Mouse (Mus musculus): ENCODE measurements at regions not wholly inside any gene's neighbourhood (a gene's known extent, or its start where the extent isn't known, plus 50 kb on each side); places are given as distances from the start of the nearest gene placed in this dataset.
A peak's percentile ranks its signal among the peaks of the same experiment; 100 is the strongest.

GRCm38 (mm10) chr13:111968197-111968596 is 159.4 kb upstream of the Map3k1 start:
- no peak for TF ChIP-seq POLR2A (IDR thresholded peaks at IDR 0.05; ENCODE audit: borderline replicate concordance, insufficient read depth, low read length)
- no peak for TF ChIP-seq CTCF (IDR thresholded peaks at IDR 0.05; ENCODE audit: borderline replicate concordance, insufficient read depth, low read depth, low read length)
- Histone ChIP-seq H3K4me1 (ENCODE audit: control insufficient read depth, insufficient read depth, low read length) (no peaks in the 10 kb centered on the region), H3K27ac (ENCODE audit: insufficient read depth, low read length) (no peak overlapping the region), H3K27me3 (ENCODE audit: control insufficient read depth, insufficient read depth, low read length) (no peaks in the 10 kb centered on the region; the same call in 1 of the 2 replicates), H3K4me3 (replicated peaks; ENCODE audit: insufficient read depth, low read depth, low read length) (no peak overlapping the region)
- 92% methylated on average over 7 of the region's 7 CpGs for WGBS
- no peak for DNase-seq

GRCm38 (mm10) chr13:111974282-111974681 is 165.5 kb upstream of the Map3k1 start:
- no peak for DNase-seq
- H3K4me1 ChIP-seq (ENCODE audit: control insufficient read depth, insufficient read depth, low read length), result peaks cover 10% of the 10 kb centered on the region
- no peak overlapping the region for H3K4me3 ChIP-seq (replicated peaks; ENCODE audit: insufficient read depth, low read depth, low read length)
- no peaks in the 10 kb centered on the region for H3K27me3 ChIP-seq (ENCODE audit: control insufficient read depth, insufficient read depth, low read length)
- no peak overlapping the region for H3K27ac ChIP-seq (ENCODE audit: insufficient read depth, low read length)
- WGBS, result 92% methylated on average over 4 of the region's 4 CpGs
- no peak for TF ChIP-seq POLR2A (IDR thresholded peaks at IDR 0.05; ENCODE audit: borderline replicate concordance, insufficient read depth, low read length)
- TF ChIP-seq CTCF (IDR thresholded peaks at IDR 0.05; ENCODE audit: borderline replicate concordance, insufficient read depth, low read depth, low read length), result no peak

- 94% methylated on average over 3 of the region's 3 CpGs for WGBS
- DNase-seq, result no peak
- Histone ChIP-seq H3K4me1 (ENCODE audit: control insufficient read depth, insufficient read depth, low read length) (peaks cover 10% of the 10 kb centered on the region), H3K27ac (ENCODE audit: insufficient read depth, low read length) (no peak overlapping the region), H3K27me3 (ENCODE audit: control insufficient read depth, insufficient read depth, low read length) (no peaks in the 10 kb centered on the region), H3K4me3 (replicated peaks; ENCODE audit: insufficient read depth, low read depth, low read length) (no peak overlapping the region)
- TF ChIP-seq CTCF (IDR thresholded peaks at IDR 0.05; ENCODE audit: borderline replicate concordance, insufficient read depth, low read depth, low read length), result no peak
- TF ChIP-seq POLR2A (IDR thresholded peaks at IDR 0.05; ENCODE audit: borderline replicate concordance, insufficient read depth, low read length), result no peak
Measured at GRCm38 (mm10) chr13:111975549-111975948, 166.8 kb upstream of the Map3k1 start.

GRCm38 (mm10) chr13:111977769-111978674 is 169.2 kb upstream of the Map3k1 start:
- no peak overlapping the region for H3K27ac ChIP-seq (ENCODE audit: insufficient read depth, low read length)

DNA sequence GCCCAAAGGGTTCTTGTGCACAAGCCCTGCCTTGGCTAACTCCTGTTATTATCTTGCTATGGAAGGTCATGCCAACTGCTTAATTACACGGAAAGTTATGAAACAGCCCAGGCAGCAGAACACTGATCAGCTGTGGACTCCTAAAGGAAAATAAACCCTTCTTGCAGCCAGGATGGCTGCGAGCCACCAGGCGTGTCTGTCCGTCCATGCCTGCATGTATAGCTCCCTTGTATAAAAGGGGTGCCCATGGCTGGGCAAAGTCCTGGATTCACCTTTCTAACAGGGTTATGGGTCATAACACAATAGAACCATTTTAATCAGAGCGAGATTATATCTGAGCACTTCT is 169.9 kb upstream of the Map3k1 start:
- H3K4me1 ChIP-seq (ENCODE audit: control insufficient read depth, insufficient read depth, low read length), result peaks cover 10% of the 10 kb centered on the region
- no peak overlapping the region for H3K4me3 ChIP-seq (replicated peaks; ENCODE audit: insufficient read depth, low read depth, low read length)
- WGBS, result 64% methylated on average over 5 of the region's 5 CpGs
- TF ChIP-seq POLR2A (IDR thresholded peaks at IDR 0.05; ENCODE audit: borderline replicate concordance, insufficient read depth, low read length) (no peak), CTCF (IDR thresholded peaks at IDR 0.05; ENCODE audit: borderline replicate concordance, insufficient read depth, low read depth, low read length) (no peak)
- H3K27me3 ChIP-seq (ENCODE audit: control insufficient read depth, insufficient read depth, low read length), result no peaks in the 10 kb centered on the region
- no peak overlapping the region for H3K27ac ChIP-seq (ENCODE audit: insufficient read depth, low read length)
- peak in 1 of 2 experiments; percentile 31 for DNase-seq

More at GRCm38 (mm10) chr13:111977769-111978674, 169.2 kb upstream of the Map3k1 start:
- Histone ChIP-seq H3K4me3 (replicated peaks; ENCODE audit: insufficient read depth, low read depth, low read length) (peak overlapping the region; percentile 9), H3K4me1 (ENCODE audit: control insufficient read depth, insufficient read depth, low read length) (peaks cover 10% of the 10 kb centered on the region), H3K27me3 (ENCODE audit: control insufficient read depth, insufficient read depth, low read length) (no peaks in the 10 kb centered on the region)
- TF ChIP-seq POLR2A (IDR thresholded peaks at IDR 0.05; ENCODE audit: borderline replicate concordance, insufficient read depth, low read length), result no peak
- TF ChIP-seq CTCF (IDR thresholded peaks at IDR 0.05; ENCODE audit: borderline replicate concordance, insufficient read depth, low read depth, low read length), result no peak
- no peak for DNase-seq
- WGBS, result 32% methylated on average over 31 of the region's 31 CpGs

- no peaks in the 10 kb centered on the region for H3K27me3 ChIP-seq (ENCODE audit: control insufficient read depth, insufficient read depth, low read length)
- TF ChIP-seq POLR2A (IDR thresholded peaks at IDR 0.05; ENCODE audit: borderline replicate concordance, insufficient read depth, low read length), result no peak
- no peak for TF ChIP-seq CTCF (IDR thresholded peaks at IDR 0.05; ENCODE audit: borderline replicate concordance, insufficient read depth, low read depth, low read length)
- no peak overlapping the region for H3K4me3 ChIP-seq (replicated peaks; ENCODE audit: insufficient read depth, low read depth, low read length)
- WGBS, result 59% methylated on average over 17 of the region's 17 CpGs
- no peak for DNase-seq
- no peak overlapping the region for H3K27ac ChIP-seq (ENCODE audit: insufficient read depth, low read length)
- H3K4me1 ChIP-seq (ENCODE audit: control insufficient read depth, insufficient read depth, low read length), result peaks cover 12% of the 10 kb centered on the region
Measured at GRCm38 (mm10) chr13:111979428-111980204, 170.8 kb upstream of the Map3k1 start.

- Histone ChIP-seq H3K4me1 (ENCODE audit: control insufficient read depth, insufficient read depth, low read length) (peaks cover 12% of the 10 kb centered on the region), H3K27me3 (ENCODE audit: control insufficient read depth, insufficient read depth, low read length) (no peaks in the 10 kb centered on the region), H3K4me3 (replicated peaks; ENCODE audit: insufficient read depth, low read depth, low read length) (no peak overlapping the region), H3K27ac (ENCODE audit: insufficient read depth, low read length) (no peak overlapping the region)
- no peak for DNase-seq
- TF ChIP-seq POLR2A (IDR thresholded peaks at IDR 0.05; ENCODE audit: borderline replicate concordance, insufficient read depth, low read length) (no peak), CTCF (IDR thresholded peaks at IDR 0.05; ENCODE audit: borderline replicate concordance, insufficient read depth, low read depth, low read length) (no peak)
- WGBS, result 79% methylated on average over 12 of the region's 12 CpGs
Measured at GRCm38 (mm10) chr13:111980205-111980595, 171.4 kb upstream of the Map3k1 start.

All from cerebellum, adult 2 months (tissue).